Mouse (Mus musculus) cerebellum, adult (tissue): ENCODE data around the gene Guk1.

Source experiments
- ATAC-seq: cut with Nextera tagmentation; 2 replicates; pipeline ENCODE4 v1.9.2; 2017; ENCODE audit warnings: mild to moderate bottlenecking, moderate library complexity, mixed read lengths; ENCODE audit not compliant: insufficient number of reproducible peaks, low FRiP score, low TSS enrichment

Gene Guk1

DNA sequence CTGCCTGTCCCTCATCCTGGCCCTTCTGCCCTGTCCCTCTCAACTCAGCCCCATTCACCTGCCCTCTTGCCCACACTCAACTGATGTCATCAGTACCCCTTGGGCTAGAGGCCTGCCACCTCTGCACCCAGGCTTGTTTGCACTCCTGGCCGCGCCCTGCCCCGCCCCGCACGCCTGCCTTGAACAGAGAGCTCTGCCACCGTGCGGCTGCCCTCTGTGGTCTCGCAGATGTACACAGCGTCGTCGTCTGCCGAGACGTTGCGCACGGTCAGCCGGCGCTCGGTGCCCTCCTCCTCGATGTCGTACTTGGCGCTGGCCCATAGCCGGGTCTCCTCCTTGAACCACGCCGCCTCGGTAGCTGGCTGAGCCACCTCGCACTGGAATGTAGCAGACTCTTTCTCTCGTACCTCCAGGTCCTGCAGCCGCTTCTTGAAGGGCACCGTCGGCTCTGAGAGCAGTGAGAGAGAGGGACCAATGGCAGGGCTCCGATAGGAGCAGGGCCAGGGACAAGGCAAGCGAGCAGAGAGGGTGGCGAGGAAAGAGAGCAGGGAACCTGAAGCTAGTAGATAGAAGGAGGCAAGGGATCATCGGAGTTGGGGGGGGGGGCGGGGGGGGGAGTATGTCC lies 57.5 kb downstream of the Guk1 start:
- no peak for ATAC-seq
